7 mouse cellular contexts compared by ENCODE assay signal in genomic region chr12:110590804-110591259, GRCm38 (mm10). TPM values are rescaled to one million over a fixed set of nuclear protein-coding genes. Genes with fewer than 3 reads are reported as not detected.
A peak's percentile ranks its signal among the peaks of the same experiment; 100 is the strongest.
DNase-seq lines count a peak whose midpoint lies in the region; ATAC-seq and TF ChIP-seq lines count a peak whose summit lies in the region.

No protein-coding gene starts in this region.

- H3K4me3 ChIP-seq in spleen, adult 2 months (ENCODE audit: extremely low read depth, insufficient read depth, insufficient read length), result peak overlapping the region; percentile 89
- peak overlapping the region; percentile 85 for H3K4me3 ChIP-seq in forebrain, embryonic 12.5 days (replicated peaks)
- peak overlapping the region; percentile 88 for H3K4me3 ChIP-seq in liver, embryonic 12.5 days
- peak overlapping the region; percentile 82 for H3K4me3 ChIP-seq in stomach, postnatal 0 days (ENCODE audit: low read depth, low read length)

- no peaks in the 10 kb centered on the region for H3K36me3 ChIP-seq in spleen, adult 2 months (ENCODE audit: control insufficient read depth, insufficient read depth, low read length)
- no peaks in the 10 kb centered on the region for H3K36me3 ChIP-seq in forebrain, embryonic 12.5 days (replicated peaks)
- peaks cover 3% of the 10 kb centered on the region; the same call in 1 of the 2 replicates for H3K36me3 ChIP-seq in liver, embryonic 12.5 days
- no peaks in the 10 kb centered on the region for H3K36me3 ChIP-seq in stomach, postnatal 0 days (ENCODE audit: control insufficient read depth, insufficient read depth, low read length)

- 2% methylated on average over 15 of the region's 15 CpGs for WGBS in spleen, adult 2 months
- WGBS in forebrain, embryonic 12.5 days, result 2% methylated on average over 15 of the region's 15 CpGs
- WGBS in liver, embryonic 12.5 days (ENCODE audit: insufficient replicate concordance), result under 1% methylated on average over 15 of the region's 15 CpGs
- 0% methylated on average over 15 of the region's 15 CpGs for WGBS in stomach, postnatal 0 days

- no peaks in the 10 kb centered on the region for H3K9me3 ChIP-seq in forebrain, embryonic 12.5 days
- no peaks in the 10 kb centered on the region for H3K9me3 ChIP-seq in liver, embryonic 12.5 days (replicated peaks)
- no peaks in the 10 kb centered on the region for H3K9me3 ChIP-seq in stomach, postnatal 0 days (ENCODE audit: control insufficient read depth, low read length)

- no peak for TF ChIP-seq POLR2A in spleen, adult 2 months (IDR thresholded peaks at IDR 0.05; ENCODE audit: low read depth, low read length)

- peak overlapping the region; percentile 84 for H3K9ac ChIP-seq in forebrain, embryonic 12.5 days
- peak overlapping the region; percentile 89 for H3K9ac ChIP-seq in liver, embryonic 12.5 days
- H3K9ac ChIP-seq in stomach, postnatal 0 days (ENCODE audit: low read length), result peak overlapping the region; percentile 93

- no peak for TF ChIP-seq EP300 in stomach, postnatal 0 days (optimal IDR thresholded peaks at IDR 0.05)

- ATAC-seq in forebrain, embryonic 12.5 days (ENCODE audit: low FRiP score), result no peak
- peak; percentile 35 for ATAC-seq in liver, embryonic 12.5 days
- ATAC-seq in stomach, postnatal 0 days (ENCODE audit: low FRiP score, low TSS enrichment), result peak; percentile 0; the same call in 1 of the 2 replicates

- TF ChIP-seq CTCF in spleen, adult 2 months (IDR thresholded peaks at IDR 0.05; ENCODE audit: extremely low read depth, insufficient read depth, insufficient read length, insufficient replicate concordance), result no peak
- TF ChIP-seq CTCF in stomach, postnatal 0 days (IDR thresholded peaks at IDR 0.05; ENCODE audit: low read depth), result no peak

- DNase-seq in spleen, adult 2 months (ENCODE audit: low read depth in 1 of 2, low spot score in 2 of 2), result no peak
- DNase-seq in spleen, postnatal 10 days (ENCODE audit: low spot score in 2 of 2), result no peak
- no peak for DNase-seq in stomach, postnatal 0 days (ENCODE audit: low spot score)
- no peak for DNase-seq in yolk sac, embryonic 10.5 days (ENCODE audit: low spot score)
- no peak for DNase-seq in spleen, adult 12 weeks (ENCODE audit: low spot score)

- H3K27ac ChIP-seq in spleen, adult 2 months (ENCODE audit: insufficient read depth, low read length), result peak overlapping the region; percentile 96
- H3K27ac ChIP-seq in forebrain, embryonic 12.5 days, result peak overlapping the region; percentile 89
- H3K27ac ChIP-seq in liver, embryonic 12.5 days, result peak overlapping the region; percentile 86
- H3K27ac ChIP-seq in stomach, postnatal 0 days (replicated peaks), result peak overlapping the region; percentile 98

- no peaks in the 10 kb centered on the region for H3K27me3 ChIP-seq in spleen, adult 2 months (ENCODE audit: control insufficient read depth, insufficient read depth, low read length)
- no peaks in the 10 kb centered on the region for H3K27me3 ChIP-seq in forebrain, embryonic 12.5 days
- no peaks in the 10 kb centered on the region for H3K27me3 ChIP-seq in liver, embryonic 12.5 days (replicated peaks)
- H3K27me3 ChIP-seq in stomach, postnatal 0 days (ENCODE audit: control insufficient read depth, insufficient read depth, low read length), result no peaks in the 10 kb centered on the region

- peaks cover 5% of the 10 kb centered on the region; the same call in 1 of the 2 replicates for H3K4me1 ChIP-seq in spleen, adult 2 months (ENCODE audit: control insufficient read depth, insufficient read depth, insufficient read length)
- peaks cover 15% of the 10 kb centered on the region for H3K4me1 ChIP-seq in forebrain, embryonic 12.5 days
- H3K4me1 ChIP-seq in liver, embryonic 12.5 days, result peaks cover 30% of the 10 kb centered on the region
- peaks cover 4% of the 10 kb centered on the region for H3K4me1 ChIP-seq in stomach, postnatal 0 days (replicated peaks; ENCODE audit: control insufficient read depth, insufficient read depth)

- H3K4me2 ChIP-seq in forebrain, embryonic 12.5 days, result peak overlapping the region; percentile 97
- H3K4me2 ChIP-seq in liver, embryonic 12.5 days, result peak overlapping the region; percentile 95
- H3K4me2 ChIP-seq in stomach, postnatal 0 days (replicated peaks; ENCODE audit: low read depth), result peak overlapping the region; percentile 86

RNA-seq across cellular contexts. Expression of gene Dync1h1, which starts 10.4 kb away (rescaled TPM):
- polyA plus RNA-seq in spleen, adult 2 months (2012; rRNA removed), result 224 and 235 TPM in 2 replicates
- 97.5 and 98.8 TPM in 2 replicates for polyA plus RNA-seq in forebrain, embryonic 12.5 days (2016; fragmentation: Nextera tagmentation; extraction: Ambion mirVana)
- polyA plus RNA-seq in liver, embryonic 12.5 days (2016; fragmentation: Nextera tagmentation; extraction: Ambion mirVana), result 20.5 and 23.0 TPM in 2 replicates
- 21.0 and 22.3 TPM in 2 replicates for polyA plus RNA-seq in stomach, postnatal 0 days (2015; fragmentation: Nextera tagmentation; extraction: Ambion mirVana)
